Mouse (Mus musculus): ENCODE measurements at regions not wholly inside any gene's neighbourhood (a gene's known extent, or its start where the extent isn't known, plus 50 kb on each side); places are given as distances from the start of the nearest gene placed in this dataset.

GRCm38 (mm10) chr10:23718124-23718523 lies 69.0 kb downstream of the Rps12 start:
- TF ChIP-seq POLR2A (IDR thresholded peaks at IDR 0.05; ENCODE audit: low read depth, low read length) (no peak), CTCF (IDR thresholded peaks at IDR 0.05; ENCODE audit: extremely low read depth, insufficient read length, insufficient replicate concordance, low read depth, low read length) (no peak)

Measured in small intestine, adult 2 months (tissue).